Mouse (Mus musculus) megakaryocyte, embryonic 14.5 days (primary cell): ENCODE data around the gene Rbmxl2.

Experiments
- FLI1 ChIP-seq: IDR thresholded peaks from 2 replicates; pipeline ENCODE4 v1.6.1; 2012; ENCODE audit warnings: low read length, inconsistent platforms, mixed read lengths
- GATA1 ChIP-seq: IDR thresholded peaks from 3 replicates; pipeline ENCODE4 v1.6.1; 2012; ENCODE audit warnings: mixed read lengths, low read length, inconsistent platforms, borderline replicate concordance

GRCm38 (mm10) chr7:107215723-107216122 is 6.5 kb downstream of the Rbmxl2 start:
- TF ChIP-seq GATA1 (no peak), FLI1 (no peak)
